Mouse (Mus musculus): ENCODE data around the gene Vasn.
"Not testable (repeated sequence)": the region's sequence is repeated elsewhere in the genome, so short reads cannot be mapped to it uniquely, and the experiment has no call there.

The Vasn gene

GRCm38 (mm10) chr16:4667190-4667808, 27.6 kb downstream of the Vasn start:
- peak; percentile 89 to 92 for DNase-seq (ENCODE audit: low spot score in 2 of 2)

GRCm38 (mm10) chr16:4670317-4670716, 30.6 kb downstream of the Vasn start:
- DNase-seq (ENCODE audit: low spot score in 2 of 2) = no peak

DNA sequence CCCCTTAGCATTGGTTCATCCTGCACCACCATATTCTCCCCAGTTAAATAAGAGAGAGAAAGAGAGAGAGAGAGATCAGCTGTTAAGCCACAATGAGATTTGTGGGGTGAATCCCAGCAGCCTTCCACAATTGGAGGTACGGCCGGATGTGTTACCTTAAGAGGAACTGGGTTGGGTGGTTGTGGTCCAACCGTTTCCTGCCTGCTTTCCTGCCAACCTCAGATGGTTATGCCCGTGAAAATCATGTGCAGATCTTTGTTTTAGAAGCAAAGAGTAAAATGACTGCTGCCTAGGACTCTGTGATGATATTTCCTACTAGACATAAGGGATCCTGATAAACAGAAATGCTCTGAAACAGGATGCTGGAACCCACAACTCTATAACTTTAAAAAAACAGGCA, 34.4 kb downstream of the Vasn start:
- DNase-seq (ENCODE audit: low spot score in 2 of 2) = no peak

GRCm38 (mm10) chr16:4676836-4677235, 37.1 kb downstream of the Vasn start:
- DNase-seq (ENCODE audit: low spot score in 2 of 2) = no peak

DNA sequence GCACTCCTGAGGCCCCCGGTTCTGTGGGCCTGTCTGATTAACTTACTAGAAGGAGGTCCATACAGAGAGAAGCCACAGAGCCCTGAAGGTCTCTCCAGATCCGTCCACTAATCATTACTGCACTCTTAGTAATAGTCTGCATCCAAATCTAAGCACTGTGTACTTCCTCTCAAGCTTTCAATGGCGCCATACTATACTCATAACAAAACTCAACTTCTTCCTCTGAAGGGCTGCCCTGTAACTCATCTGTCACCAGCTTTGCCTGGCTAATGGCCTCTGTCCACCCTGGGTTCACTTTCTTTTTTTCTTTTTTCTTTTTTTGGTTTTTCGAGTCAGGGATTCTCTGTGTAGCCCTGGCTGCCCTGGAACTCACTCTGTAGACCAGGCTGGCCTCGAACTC, 38.3 kb downstream of the Vasn start:
- no peak for DNase-seq (ENCODE audit: low spot score in 2 of 2)

- peak; percentile 93 to 94 for DNase-seq (ENCODE audit: low spot score in 2 of 2)
Observed at GRCm38 (mm10) chr16:4679121-4680018, 39.6 kb downstream of the Vasn start, which contains the start of gene Coro7. Gene Coro7 (minus strand): TSS chr16:4679777.

GRCm38 (mm10) chr16:4680922-4681455, 41.2 kb downstream of the Vasn start:
- not testable (repeated sequence) for DNase-seq (ENCODE audit: low spot score in 2 of 2)

- DNase-seq (ENCODE audit: low spot score in 2 of 2) = no peak
Observed at GRCm38 (mm10) chr16:4682628-4683179, 43.0 kb downstream of the Vasn start.

DNA sequence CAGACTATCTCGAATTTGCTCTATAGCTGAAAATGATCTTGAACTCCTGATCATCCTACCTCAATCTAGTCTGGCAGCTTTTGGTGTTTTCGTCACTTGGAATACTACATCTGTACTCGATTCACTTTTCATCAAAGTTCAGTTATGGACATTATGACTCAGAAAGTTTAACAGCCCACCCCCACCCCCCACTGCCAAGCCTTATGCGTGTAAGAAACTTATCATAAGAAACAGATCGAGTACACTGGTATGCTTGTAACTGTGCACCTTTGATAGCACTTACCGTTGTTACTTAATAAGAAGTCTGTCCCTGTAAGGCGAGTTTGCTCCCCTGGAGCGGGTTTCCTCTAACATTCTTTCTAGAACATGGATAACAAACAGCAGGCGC, 43.4 kb downstream of the Vasn start:
- no peak for DNase-seq (ENCODE audit: low spot score in 2 of 2)

DNA sequence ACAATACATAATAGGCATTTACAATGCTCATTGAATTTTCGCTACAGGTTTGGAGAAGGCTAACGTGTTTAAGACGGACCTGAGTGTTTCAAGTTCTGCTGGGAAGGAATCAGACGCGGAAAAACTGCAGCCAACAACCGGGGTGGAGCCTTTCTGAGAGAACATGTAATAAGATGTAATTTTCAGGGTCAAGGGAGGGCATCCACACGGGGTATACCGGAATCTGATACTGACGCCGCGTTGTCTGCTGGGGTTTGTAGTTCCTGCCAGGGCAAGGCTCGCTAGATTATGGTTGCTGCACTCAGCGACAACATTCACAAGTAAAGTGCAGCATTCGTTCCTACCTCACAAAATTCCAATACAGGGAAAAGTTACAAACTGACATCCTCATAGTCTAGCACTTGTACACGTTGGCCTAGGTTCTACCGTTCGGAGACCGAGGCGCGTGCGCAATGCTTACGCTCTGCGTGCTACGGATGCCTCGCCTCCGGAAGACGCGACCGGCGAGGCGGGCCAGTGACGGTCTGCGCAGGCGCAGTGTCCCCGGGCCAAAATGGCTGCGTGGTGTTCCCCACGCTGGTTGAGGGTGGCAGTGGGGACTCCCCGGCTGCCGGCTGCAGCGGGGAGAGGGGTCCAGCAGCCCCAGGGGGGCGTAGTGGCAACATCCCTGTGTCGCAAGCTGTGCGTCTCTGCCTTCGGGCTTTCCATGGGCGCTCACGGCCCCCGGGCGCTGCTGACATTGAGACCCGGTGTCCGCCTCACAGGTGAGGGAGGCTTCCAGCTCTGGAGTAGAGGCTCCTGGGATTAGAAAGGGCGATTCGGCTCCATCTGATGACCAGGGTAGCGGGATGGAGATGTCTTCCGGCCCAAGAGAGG, 44.1 kb downstream of the Vasn start:
- peak; percentile 95 to 97 for DNase-seq (ENCODE audit: low spot score in 2 of 2)

- no peak for DNase-seq (ENCODE audit: low spot score in 2 of 2)
Observed at GRCm38 (mm10) chr16:4684457-4684791, 44.7 kb downstream of the Vasn start.

DNA sequence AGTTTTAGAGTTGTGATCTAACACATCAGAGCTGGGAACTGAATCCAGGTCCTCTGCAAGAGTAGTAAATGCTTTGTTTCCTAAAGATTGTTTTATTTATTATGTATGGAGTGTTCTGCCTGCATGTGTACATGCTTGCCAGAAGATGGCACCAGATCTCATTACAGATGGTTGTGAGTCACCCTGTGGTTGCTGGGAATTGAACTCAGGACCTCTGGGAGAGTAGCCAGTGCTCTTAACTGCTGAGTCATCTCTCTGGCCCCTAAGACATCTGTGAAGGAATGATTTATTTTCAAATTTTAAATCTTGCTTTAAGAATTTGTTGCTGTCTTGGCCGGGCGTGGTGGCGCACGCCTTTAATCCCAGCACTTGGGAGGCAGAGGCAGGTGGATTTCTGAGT, 49.6 kb downstream of the Vasn start:
- DNase-seq (ENCODE audit: low spot score in 2 of 2) = not testable (repeated sequence)

Data from right cerebral cortex, postnatal 10 days (tissue).